Mouse (Mus musculus) central nervous system, embryonic 11.5 days (tissue): ENCODE measurements around the gene Gm28870. TPM values are rescaled to one million over a fixed set of nuclear protein-coding genes. Genes with fewer than 3 reads are reported as not detected.

ENCODE experiments used
- polyA plus RNA-seq: library from polyadenylated mRNA; depleted of rRNA; stranded (reverse); fragments of >200 nt; gene quantifications from 2 replicates; pipeline ENCODE4 v1.2.3, GENCODE M21; 2012; rRNA removed

Gm28870 gene
- not detected in 2 replicates for polyA plus RNA-seq

GRCm38 (mm10) chrY:50096976-50097375, at the start of gene Gm28870:
Gm28870 (plus strand) TSS chrY:50097276.

